In genomic region chr6:48821991-48822785, GRCm38 (mm10) we compare ENCODE assay signal across 33 mouse cellular contexts. TPM values are rescaled to one million over a fixed set of nuclear protein-coding genes. Genes with fewer than 3 reads are reported as not detected.
"Had no signal": no experiment of that assay in that cellular context is flagged by ENCODE, and none has a peak within 500 bp of the region (broad histone marks: within the 10 kb centered on the region; RNA-seq: fewer than 3 reads in every experiment).

No protein-coding gene starts in this region.

RNA-seq across cellular contexts. Expression of gene Aoc1, which starts 50.5 kb away (rescaled TPM):
- total RNA-seq: gastrocnemius, adult 2 months; gastrocnemius, postnatal 10 days; gastrocnemius, postnatal 25 days; gastrocnemius, postnatal 4 days; heart, adult 18-20 months; heart, adult 8-10 months; heart, postnatal 10 days; heart, postnatal 25 days; heart, postnatal 4 days; layer of hippocampus, adult 18-20 months; layer of hippocampus, adult 8-10 months; layer of hippocampus, postnatal 14 days; layer of hippocampus, postnatal 36 days; left cerebral cortex, adult 18-20 months; left cerebral cortex, adult 8-10 months; left cerebral cortex, postnatal 10 days; left cerebral cortex, postnatal 25 days; left cerebral cortex, postnatal 4 days had no signal
- polyA plus RNA-seq: heart, embryonic 10.5 days; heart, embryonic 12.5 days; heart, embryonic 14.5 days; hindbrain, embryonic 10.5 days; hindbrain, embryonic 12.5 days; hindbrain, embryonic 14.5 days; hindbrain, embryonic 16.5 days; inflammation-experienced regulatory T-cells, adult 6 months; limb, embryonic 11.5 days; limb, embryonic 13.5 days; limb, embryonic 15.5 days; liver, embryonic 11.5 days; liver, embryonic 13.5 days; liver, embryonic 15.5 days had no signal

RNA-seq across cellular contexts. Expression of gene Gimap3, which starts 51.5 kb away (rescaled TPM):
- total RNA-seq: gastrocnemius, adult 2 months; granulocyte monocyte progenitor cell, adult 5-6 weeks; layer of hippocampus, adult 18-20 months; layer of hippocampus, adult 8-10 months; layer of hippocampus, postnatal 14 days; layer of hippocampus, postnatal 36 days; left cerebral cortex, adult 18-20 months; left cerebral cortex, adult 8-10 months; left cerebral cortex, postnatal 10 days; left cerebral cortex, postnatal 25 days; left cerebral cortex, postnatal 4 days had no signal
- polyA plus RNA-seq: heart, embryonic 12.5 days; heart, embryonic 14.5 days; hindbrain, embryonic 12.5 days; hindbrain, embryonic 14.5 days; hindbrain, embryonic 16.5 days; limb, embryonic 11.5 days; limb, embryonic 13.5 days; limb, embryonic 15.5 days had no signal
